Mouse (Mus musculus): ENCODE data around the gene Tada2b.

The Tada2b gene

GRCm38 (mm10) chr5:36444611-36445010, 39.5 kb downstream of the Tada2b start:
- no peak for DNase-seq

DNA sequence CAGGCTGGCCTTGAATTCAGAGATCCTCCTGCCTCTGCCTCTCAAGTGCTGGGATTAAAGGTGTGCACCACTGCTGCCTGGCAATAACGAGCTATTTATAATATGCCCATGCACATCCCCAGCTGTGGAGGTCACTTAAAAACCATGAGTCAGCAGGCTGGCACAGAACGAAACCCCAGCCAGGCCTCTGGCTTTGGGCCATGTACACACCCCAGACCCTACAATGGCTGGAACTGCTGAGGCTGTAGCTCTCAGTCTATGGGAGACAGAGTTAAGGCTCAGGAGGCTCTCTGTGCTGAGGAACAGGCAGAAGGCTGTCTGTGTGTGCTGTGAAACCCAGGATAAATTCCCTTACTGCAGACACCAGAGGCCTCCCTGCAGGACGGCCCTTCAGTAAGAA, 43.3 kb downstream of the Tada2b start:
- DNase-seq, result no peak

- DNase-seq, result no peak
Observed at GRCm38 (mm10) chr5:36436858-36437257, 47.2 kb downstream of the Tada2b start.

DNA sequence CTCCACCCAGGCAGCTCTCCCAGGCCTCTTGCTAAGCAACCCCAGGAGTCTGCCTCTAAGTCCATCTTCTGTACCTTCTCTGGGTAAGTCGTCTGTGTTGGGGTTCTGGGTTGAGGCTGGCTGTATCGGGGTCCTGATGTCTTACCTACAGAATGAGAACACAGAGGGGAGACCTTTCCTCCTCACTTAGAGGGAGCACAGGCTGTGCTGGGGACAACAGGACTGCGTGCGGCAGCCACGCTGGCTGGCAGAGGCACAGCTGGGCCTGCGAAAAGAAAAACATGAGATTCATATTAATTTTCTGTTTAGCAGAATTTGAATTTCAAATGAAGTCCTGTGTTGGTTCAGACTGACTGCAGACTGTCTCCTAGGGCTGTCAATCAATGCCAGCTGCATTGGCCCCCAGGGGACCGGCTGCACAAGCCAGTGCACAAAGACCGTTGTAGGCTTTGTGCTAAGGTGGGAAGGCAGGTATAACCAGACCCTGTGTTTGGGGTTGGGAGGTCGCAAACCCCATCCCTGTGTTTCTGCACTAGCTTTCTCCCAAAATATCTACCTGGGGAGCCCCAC, 49.6 kb downstream of the Tada2b start:
- DNase-seq, result no peak

DNA sequence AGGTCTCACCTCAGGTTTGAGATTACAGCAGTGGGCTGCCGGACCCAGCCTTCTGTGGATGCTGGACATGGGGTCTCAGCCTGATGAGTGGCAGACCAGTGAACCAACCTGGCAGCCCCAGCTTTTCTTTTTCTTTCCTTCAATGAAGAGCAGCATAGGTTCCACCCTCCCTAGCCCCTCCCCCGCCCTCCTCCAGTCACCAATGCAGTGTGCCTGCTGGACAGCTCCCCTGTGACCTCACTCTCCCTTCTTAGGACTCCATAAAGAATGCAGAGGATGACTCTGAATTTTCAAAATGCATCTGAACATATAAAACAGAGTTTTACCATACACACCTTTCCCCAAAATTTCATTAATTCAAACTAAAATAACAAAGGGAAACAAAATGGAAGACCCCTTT, 52.4 kb downstream of the Tada2b start:
- DNase-seq, result no peak

- no peak for DNase-seq
Observed at GRCm38 (mm10) chr5:36429551-36429950, 54.5 kb downstream of the Tada2b start.

GRCm38 (mm10) chr5:36427831-36428230, 56.3 kb downstream of the Tada2b start:
- no peak for DNase-seq

GRCm38 (mm10) chr5:36426404-36426803, 57.7 kb downstream of the Tada2b start:
- peak; percentile 37 for DNase-seq

DNA sequence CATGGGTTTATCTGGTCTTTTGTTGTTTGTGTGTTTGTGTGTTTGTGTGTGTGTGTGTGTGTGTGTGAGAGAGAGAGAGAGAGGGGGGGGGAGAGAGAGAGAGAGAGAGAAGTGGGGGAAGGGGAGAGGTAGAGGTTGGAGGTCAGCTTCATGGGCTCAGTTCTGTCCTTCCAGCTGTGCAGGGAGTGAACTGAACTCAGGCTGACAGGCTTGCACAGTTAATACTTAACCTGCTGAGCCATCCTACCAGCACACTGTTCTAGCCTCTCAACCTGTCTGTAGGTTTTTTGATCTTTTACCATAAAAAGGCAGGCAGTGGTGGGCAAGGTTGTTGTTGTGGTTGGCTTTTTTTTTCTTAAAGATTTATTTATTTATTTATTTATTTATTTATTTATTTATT, 59.4 kb downstream of the Tada2b start:
- DNase-seq, result no peak

Data from right cerebral cortex, postnatal 25 days (tissue).